Mouse (Mus musculus) R1 (cell line): ENCODE data around the gene Otud5.
"Not testable (repeated sequence)": the region's sequence is repeated elsewhere in the genome, so short reads cannot be mapped to it uniquely, and the experiment has no call there.

Experiments used
- DNase-seq: peaks from one replicate; pipeline ENCODE4 v3.0.0-alpha.2; 2018; ENCODE audit warnings: low read depth, low spot score

Otud5 gene

DNA sequence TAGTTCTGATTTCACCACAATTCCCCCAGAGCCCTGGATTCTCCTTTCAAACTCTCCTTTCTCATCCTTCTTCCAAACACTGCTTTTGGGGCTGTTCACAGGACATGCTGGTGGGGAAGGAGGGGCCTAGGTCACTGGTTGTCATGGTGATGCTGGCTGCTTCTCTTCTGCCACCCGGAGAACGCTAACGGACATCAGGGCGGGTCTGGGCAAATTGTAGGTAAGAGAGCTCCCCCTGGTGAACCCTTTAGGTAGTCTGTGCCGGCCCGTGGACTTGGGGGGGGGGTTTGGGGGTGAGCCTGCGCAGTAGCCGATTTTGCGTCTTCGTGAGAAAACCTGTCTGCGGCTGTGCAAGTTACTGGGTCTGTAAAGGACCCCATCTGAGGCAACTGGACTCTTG is 38.7 kb downstream of the Otud5 start:
- peak; percentile 93 for DNase-seq

DNA sequence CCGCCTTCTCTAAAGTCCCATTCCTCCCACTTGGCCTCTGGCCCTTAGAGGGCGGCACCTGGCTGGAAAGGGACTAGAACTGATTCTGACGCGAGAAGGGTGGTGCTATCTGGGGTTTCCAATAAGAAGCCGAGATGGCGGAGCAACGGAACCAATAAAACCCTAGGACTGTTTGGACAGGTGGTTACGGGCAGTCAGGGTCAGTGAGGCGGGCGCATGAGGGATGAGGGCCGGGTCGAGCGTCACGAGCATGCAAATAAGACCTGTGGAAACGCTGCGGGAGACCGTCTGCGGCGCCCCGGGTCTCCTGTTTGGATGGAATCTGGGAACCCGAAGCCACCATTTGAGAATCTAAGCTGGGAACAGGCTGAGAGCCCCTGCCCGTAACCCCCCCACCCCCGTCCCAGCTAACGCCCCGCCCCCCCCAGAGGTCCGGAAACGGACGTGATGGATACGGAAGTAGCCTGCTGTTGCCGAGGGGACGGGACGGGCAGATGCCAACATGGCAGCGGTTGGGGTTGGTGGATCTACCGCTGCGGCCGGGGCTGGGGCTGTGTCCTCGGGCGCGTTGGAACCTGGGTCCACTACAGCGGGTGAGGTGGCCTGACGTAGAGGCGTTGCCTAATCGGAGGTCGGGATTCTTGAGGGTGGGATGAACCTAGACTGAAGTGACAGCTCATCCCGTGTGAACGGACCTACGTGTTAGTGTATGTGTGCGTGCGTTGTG is 42.8 kb downstream of the Otud5 start, which contains the start of gene Slc35a2:
Gene Slc35a2, plus strand, starts transcription at position 188 of the 727 bp plus-strand sequence.
- DNase-seq, result peak; percentile 94

DNA sequence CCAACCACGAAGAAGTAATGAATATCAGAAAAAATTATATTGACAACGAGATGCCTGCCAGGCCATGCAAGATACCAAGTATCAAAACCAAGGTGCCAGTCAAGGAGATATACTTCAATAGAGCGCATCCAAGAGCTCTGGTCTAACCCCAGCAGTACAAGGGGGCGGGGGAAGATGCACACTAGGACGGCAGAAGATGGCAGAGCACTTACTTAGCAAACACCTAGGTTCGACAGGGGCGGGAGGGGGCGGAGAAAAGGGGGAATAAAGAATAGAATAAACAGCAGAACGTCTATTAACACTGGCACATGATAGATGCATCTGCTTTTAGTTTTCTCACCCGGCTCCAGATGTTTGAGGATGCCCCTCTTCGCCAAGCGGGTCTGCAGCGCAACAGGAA is 57.0 kb downstream of the Otud5 start:
- peak; percentile 20 for DNase-seq

DNA sequence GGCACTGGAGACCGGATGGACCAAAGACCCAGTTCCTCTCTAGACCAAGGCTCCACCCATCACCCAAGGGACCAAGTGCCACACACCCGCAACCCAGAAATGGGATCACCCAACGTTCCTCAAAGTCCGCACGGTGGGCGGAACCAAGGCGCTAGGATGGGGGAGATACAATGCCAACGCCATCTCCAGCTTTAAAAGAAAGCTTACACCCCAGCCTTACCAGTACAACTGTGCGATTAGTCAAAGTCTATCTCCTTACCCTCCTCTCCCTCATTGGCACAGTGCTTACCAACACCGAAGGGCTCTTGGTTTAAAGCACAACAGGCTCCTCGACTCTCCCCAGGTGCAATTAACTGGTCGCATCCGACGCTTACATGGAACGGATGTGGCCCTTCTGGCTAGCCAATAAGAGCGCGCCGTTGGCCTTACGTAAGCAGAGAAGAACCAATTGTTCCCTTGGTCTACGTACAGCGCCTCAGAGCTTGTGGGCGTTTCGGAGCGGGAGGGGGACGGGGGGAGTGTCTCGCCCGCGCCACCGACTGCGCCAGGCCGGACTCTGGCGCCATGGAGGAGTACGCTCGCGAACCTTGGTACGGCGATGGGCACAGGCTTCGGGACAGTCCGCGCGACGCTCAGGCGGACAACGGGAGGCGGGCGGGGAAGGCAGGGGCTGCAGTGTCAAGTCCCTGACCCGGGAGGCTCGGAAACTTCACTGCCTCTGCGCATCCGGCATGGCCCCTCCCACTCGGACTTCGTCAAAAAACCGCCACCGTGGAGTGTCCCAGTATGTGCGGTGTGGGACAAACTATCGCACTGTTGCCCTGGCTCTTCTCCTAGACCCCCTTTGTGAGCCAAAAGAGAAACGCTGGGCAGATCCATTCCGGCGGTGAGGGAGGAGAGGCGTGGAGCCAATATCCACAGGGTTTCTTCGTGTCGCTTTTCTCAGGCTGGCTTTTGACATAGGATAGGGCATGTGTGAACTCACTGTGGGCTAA is 58.0 kb downstream of the Otud5 start, which contains the start of the genes Pqbp1 and Timm17b:
Gene Pqbp1, minus strand, starts transcription at position 390 of the 995 bp plus-strand sequence.
Gene Timm17b, plus strand, starts transcription at position 478 of the 995 bp plus-strand sequence.
- peak; percentile 98 for DNase-seq

DNA sequence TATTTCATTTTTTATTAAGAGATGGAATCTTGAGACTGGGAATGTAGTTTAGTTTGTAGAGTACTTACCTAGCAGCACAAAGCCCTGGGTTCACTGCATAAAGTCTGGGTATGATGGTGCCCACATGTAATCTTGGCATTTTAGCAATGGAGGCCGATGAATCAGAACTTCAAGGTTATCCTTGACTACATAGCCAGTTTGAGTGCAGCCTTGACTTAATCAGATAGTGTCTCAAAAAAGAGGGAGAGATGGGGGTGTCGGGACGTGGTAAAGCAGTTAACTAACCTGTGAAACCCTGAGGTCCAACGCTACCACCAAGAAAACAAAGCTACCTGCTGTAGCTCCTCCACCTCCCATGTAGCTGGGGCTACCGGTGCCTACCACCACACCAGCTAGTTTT is 63.3 kb downstream of the Otud5 start:
- DNase-seq, result no peak

DNA sequence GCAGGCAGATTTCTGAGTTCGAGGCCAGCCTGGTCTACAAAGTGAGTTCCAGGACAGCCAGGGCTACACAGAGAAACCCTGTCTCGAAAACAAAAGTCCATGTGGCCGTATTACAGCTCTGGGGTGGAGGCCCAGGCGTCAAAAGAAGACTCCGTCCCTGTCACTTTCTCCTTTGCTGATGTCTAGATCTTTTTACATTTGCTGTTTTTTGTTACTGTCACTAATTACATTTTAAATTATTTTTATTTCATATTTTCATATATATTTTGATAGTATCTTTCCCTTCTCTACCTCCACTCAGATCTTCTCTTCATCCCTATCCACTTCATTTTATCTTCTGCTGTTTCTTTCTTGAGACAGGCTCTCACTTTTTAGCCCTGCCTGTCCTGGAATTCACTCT is 66.6 kb downstream of the Otud5 start, which contains the start of gene Gm10491:
Gene Gm10491, minus strand, starts transcription at position 101 of the 400 bp plus-strand sequence.
- DNase-seq, result no peak

DNA sequence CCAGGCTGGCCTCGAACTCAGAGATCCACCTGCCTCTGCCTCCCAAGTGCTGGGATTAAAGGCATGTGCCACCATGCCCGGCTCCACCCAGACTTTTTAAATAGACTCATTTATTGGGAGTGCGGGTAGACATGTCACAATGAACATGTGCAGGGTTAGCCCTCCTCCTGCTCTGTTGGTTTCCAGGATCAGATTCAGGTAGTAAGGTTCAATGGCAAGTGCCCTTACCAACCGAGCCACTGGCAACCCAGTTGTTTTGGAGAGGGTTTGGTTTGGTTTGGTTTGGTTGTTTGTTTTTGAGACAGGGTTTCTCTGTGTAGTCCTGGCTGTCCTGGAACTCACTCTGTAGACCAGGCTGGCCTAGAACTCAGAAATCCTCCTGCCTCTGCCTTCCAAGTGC is 68.1 kb downstream of the Otud5 start, which contains the start of gene Gm10490:
Gene Gm10490, plus strand, starts transcription at position 301 of the 400 bp plus-strand sequence.
- DNase-seq, result not testable (repeated sequence)

DNA sequence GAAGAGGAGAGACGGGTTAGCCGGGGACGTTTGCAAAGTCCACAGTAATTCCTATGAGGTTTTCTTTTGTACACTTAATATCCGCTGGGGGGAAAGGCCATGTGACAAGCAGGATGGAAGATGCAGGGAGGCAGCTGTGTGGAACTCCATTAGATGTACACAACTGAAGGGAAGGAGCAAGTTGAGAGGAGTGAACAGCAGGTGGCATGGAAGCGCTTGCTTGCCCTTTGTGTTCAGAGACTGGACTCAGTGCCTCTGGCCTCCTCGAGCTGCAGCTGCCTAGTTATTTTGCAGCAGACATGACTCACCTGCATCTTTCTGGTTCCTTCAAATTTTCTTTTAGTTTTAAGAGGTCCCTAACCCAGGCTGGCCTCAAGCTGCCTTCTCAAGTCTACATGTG is 69.3 kb downstream of the Otud5 start:
- DNase-seq, result peak; percentile 50

DNA sequence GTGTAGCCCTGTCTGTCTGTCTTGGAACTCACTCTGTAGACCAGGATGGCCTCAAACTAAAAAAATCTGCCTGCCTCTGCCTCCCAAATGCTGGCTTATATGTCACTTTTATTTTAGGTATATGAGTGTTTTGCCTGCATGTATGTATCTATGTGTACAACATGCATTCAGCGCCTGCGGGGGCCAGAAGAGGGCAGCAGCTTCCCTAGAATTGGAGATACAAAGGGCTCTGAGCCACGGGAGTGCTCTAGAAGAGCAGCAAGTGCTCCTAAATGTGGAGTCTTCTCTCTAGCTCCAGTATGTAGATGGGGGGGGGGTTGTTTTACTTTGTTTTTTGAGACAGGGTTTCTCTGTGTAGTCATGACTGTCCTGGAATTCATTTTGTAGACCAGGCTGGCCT is 74.5 kb downstream of the Otud5 start:
- DNase-seq, result peak; percentile 19

DNA sequence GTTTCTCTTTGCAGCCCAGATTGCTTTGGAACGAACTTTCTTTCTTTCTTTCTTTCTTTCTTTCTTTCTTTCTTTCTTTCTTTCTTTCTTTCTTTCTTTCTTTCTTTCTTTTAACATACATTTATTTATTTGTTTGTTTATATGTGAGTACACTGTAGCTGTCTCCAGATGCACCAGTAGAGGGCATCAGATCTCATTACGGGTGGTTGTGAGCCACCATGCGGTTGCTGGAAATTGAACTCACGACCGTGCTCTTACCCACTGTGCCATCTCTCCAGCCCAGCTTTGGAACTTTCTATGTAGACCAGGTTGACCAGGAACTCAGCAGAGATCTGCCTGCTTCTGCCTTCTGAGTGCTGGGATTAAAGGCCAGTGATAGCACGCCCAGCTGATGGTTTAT is 76.8 kb downstream of the Otud5 start:
- DNase-seq, result peak; percentile 28

DNA sequence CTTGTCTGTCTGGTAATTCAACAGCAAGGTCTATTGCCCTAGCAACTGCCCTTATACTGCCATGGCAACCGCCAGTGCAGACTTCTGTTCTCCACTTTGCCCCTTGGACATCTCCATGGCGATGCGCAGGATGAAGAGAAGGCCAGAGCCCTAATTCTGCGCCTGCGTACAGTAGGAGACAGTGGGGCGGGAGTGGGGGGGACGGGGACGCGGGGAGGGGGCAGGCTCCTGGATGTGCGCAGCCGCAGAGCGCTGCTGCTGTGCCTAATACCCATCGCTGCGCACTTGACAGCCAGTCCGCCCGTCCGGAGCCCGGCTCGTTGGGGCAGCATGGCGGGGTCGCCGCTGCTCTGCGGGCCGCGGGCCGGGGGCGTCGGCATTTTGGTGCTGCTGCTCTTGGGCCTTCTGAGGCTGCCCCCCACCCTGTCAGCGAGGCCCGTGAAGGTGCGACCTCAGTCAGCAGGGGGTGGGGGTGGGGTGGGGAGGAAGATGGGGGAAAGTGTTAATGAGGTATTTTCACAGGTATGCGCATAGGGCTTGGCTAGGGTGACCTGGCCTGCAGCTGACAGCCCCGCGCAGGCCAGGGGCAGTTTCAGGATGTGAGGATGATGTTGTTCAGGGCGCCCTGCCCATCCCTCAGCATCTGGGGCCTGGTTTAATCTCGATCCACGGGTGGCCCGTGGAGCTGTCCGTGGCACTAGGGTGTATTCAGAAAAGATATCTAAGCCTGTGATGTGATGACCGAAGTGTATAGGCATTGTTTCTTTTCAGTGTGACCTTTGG is 78.6 kb downstream of the Otud5 start, which contains the start of gene Pcsk1n:
Gene Pcsk1n, plus strand, starts transcription at position 222 of the 783 bp plus-strand sequence.
- peak; percentile 89 for DNase-seq

DNA sequence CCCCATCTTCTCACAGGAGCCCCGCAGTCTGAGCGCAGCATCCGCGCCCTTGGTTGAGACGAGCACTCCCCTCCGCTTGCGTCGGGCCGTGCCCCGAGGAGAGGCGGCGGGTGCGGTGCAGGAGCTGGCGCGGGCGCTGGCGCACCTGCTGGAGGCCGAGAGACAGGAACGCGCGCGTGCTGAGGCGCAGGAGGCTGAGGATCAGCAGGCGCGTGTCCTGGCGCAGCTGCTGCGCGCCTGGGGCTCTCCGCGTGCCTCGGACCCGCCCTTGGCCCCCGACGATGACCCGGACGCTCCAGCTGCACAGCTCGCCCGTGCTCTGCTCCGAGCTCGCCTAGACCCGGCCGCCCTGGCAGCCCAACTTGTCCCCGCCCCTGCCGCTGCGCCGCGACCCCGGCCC is 80.9 kb downstream of the Otud5 start:
- DNase-seq, result peak; percentile 36
